Mouse (Mus musculus): Measurements from ENCODE around the gene Gabarap. TPM values are rescaled to one million over a fixed set of nuclear protein-coding genes. Genes with fewer than 3 reads are reported as not detected.
"Not testable (repeated sequence)": the region's sequence is repeated elsewhere in the genome, so short reads cannot be mapped to it uniquely, and the experiment has no call there.

Gene Gabarap
- polyA plus RNA-seq, 1 experiment from 2014 or later: 581 TPM

GRCm38 (mm10) chr11:70015677-70016076, 24.7 kb downstream of the Gabarap start:
- H3K4me1 ChIP-seq (ENCODE audit: control insufficient read depth, insufficient read depth, low read depth, low read length): peaks cover 33% of the 10 kb centered on the region

GRCm38 (mm10) chr11:70016177-70016576, 25.2 kb downstream of the Gabarap start:
- H3K4me3 ChIP-seq (ENCODE audit: low read length): not testable (repeated sequence)

More at GRCm38 (mm10) chr11:70015677-70016076, 24.7 kb downstream of the Gabarap start:
- H3K4me3 ChIP-seq (ENCODE audit: low read length): peak overlapping the region; percentile 54
- peak overlapping the region; percentile 70 for H3K4me2 ChIP-seq (ENCODE audit: low read length)
- no peak for ATAC-seq
- no peak overlapping the region for H3K9ac ChIP-seq (ENCODE audit: low read depth, low read length)
- WGBS: 62% methylated on average over 6 of the region's 6 CpGs
- H3K27me3 ChIP-seq (replicated peaks; ENCODE audit: control insufficient read depth, insufficient read depth, low read length): no peaks in the 10 kb centered on the region
- no peaks in the 10 kb centered on the region for H3K9me3 ChIP-seq (ENCODE audit: control insufficient read depth, low read length)
- no peak overlapping the region for H3K27ac ChIP-seq (ENCODE audit: low read depth, low read length)
- peaks cover 21% of the 10 kb centered on the region for H3K36me3 ChIP-seq (ENCODE audit: control insufficient read depth, insufficient read depth, low read length)

GRCm38 (mm10) chr11:70016669-70017068, 25.7 kb downstream of the Gabarap start, which contains the start of gene Dlg4:
Dlg4 (plus strand) TSS chr11:70016942.
- H3K4me1 ChIP-seq (ENCODE audit: control insufficient read depth, insufficient read depth, low read depth, low read length): peaks cover 35% of the 10 kb centered on the region

More at GRCm38 (mm10) chr11:70016177-70016576, 25.2 kb downstream of the Gabarap start:
- H3K4me2 ChIP-seq (ENCODE audit: low read length); H3K9ac ChIP-seq (ENCODE audit: low read depth, low read length); H3K27me3 ChIP-seq (replicated peaks; ENCODE audit: control insufficient read depth, insufficient read depth, low read length); H3K27ac ChIP-seq (ENCODE audit: low read depth, low read length); ATAC-seq; H3K9me3 ChIP-seq (ENCODE audit: control insufficient read depth, low read length): not testable (repeated sequence)
- Histone ChIP-seq H3K36me3 (ENCODE audit: control insufficient read depth, insufficient read depth, low read length) (peaks cover 17% of the 10 kb centered on the region), H3K4me1 (ENCODE audit: control insufficient read depth, insufficient read depth, low read depth, low read length) (peaks cover 35% of the 10 kb centered on the region)
- 77% methylated on average over 2 of the region's 2 CpGs for WGBS

GRCm38 (mm10) chr11:70017199-70017767, 26.3 kb downstream of the Gabarap start:
- no peaks in the 10 kb centered on the region for H3K27me3 ChIP-seq (replicated peaks; ENCODE audit: control insufficient read depth, insufficient read depth, low read length)
- H3K4me1 ChIP-seq (ENCODE audit: control insufficient read depth, insufficient read depth, low read depth, low read length): peaks cover 39% of the 10 kb centered on the region
- WGBS: 43% methylated on average over 7 of the region's 7 CpGs
- H3K4me3 ChIP-seq (ENCODE audit: low read length): peak overlapping the region; percentile 77; the same call in 1 of the 2 replicates
- H3K9me3 ChIP-seq (ENCODE audit: control insufficient read depth, low read length): no peaks in the 10 kb centered on the region
- H3K27ac ChIP-seq (ENCODE audit: low read depth, low read length): peak overlapping the region; percentile 96
- ATAC-seq: no peak
- peak overlapping the region; percentile 88 for H3K4me2 ChIP-seq (ENCODE audit: low read length)
- peak overlapping the region; percentile 92 for H3K9ac ChIP-seq (ENCODE audit: low read depth, low read length)
- peaks cover 10% of the 10 kb centered on the region for H3K36me3 ChIP-seq (ENCODE audit: control insufficient read depth, insufficient read depth, low read length)

More at GRCm38 (mm10) chr11:70016669-70017068, 25.7 kb downstream of the Gabarap start, which contains the start of gene Dlg4:
- Histone ChIP-seq H3K27me3 (replicated peaks; ENCODE audit: control insufficient read depth, insufficient read depth, low read length) (no peaks in the 10 kb centered on the region), H3K4me2 (ENCODE audit: low read length) (peak within 1 kb of the TSS; percentile 88), H3K9me3 (ENCODE audit: control insufficient read depth, low read length) (no peaks in the 10 kb centered on the region), H3K36me3 (ENCODE audit: control insufficient read depth, insufficient read depth, low read length) (peaks cover 15% of the 10 kb centered on the region), H3K9ac (ENCODE audit: low read depth, low read length) (peak within 1 kb of the TSS; percentile 92), H3K4me3 (ENCODE audit: low read length) (peak within 1 kb of the TSS; percentile 77), H3K27ac (ENCODE audit: low read depth, low read length) (peak within 1 kb of the TSS; percentile 96)
- ATAC-seq: no peak
- 79% methylated on average over 3 of the region's 3 CpGs for WGBS

GRCm38 (mm10) chr11:70018131-70018990, 27.4 kb downstream of the Gabarap start:
- H3K9ac ChIP-seq (ENCODE audit: low read depth, low read length): peak overlapping the region; percentile 92
- peak overlapping the region; percentile 96 for H3K27ac ChIP-seq (ENCODE audit: low read depth, low read length)
- H3K27me3 ChIP-seq (replicated peaks; ENCODE audit: control insufficient read depth, insufficient read depth, low read length): no peaks in the 10 kb centered on the region
- no peak for ATAC-seq
- H3K4me1 ChIP-seq (ENCODE audit: control insufficient read depth, insufficient read depth, low read depth, low read length): peaks cover 50% of the 10 kb centered on the region
- H3K36me3 ChIP-seq (ENCODE audit: control insufficient read depth, insufficient read depth, low read length): no peaks in the 10 kb centered on the region
- peak overlapping the region; percentile 88 for H3K4me2 ChIP-seq (ENCODE audit: low read length)
- H3K4me3 ChIP-seq (ENCODE audit: low read length): peak overlapping the region; percentile 77
- WGBS: 1% methylated on average over 25 of the region's 25 CpGs
- H3K9me3 ChIP-seq (ENCODE audit: control insufficient read depth, low read length): no peaks in the 10 kb centered on the region

- Histone ChIP-seq H3K27ac (ENCODE audit: low read depth, low read length) (peak overlapping the region; percentile 96), H3K9me3 (ENCODE audit: control insufficient read depth, low read length) (no peaks in the 10 kb centered on the region), H3K9ac (ENCODE audit: low read depth, low read length) (peak overlapping the region; percentile 92), H3K4me1 (ENCODE audit: control insufficient read depth, insufficient read depth, low read depth, low read length) (peaks cover 55% of the 10 kb centered on the region), H3K27me3 (replicated peaks; ENCODE audit: control insufficient read depth, insufficient read depth, low read length) (no peaks in the 10 kb centered on the region), H3K36me3 (ENCODE audit: control insufficient read depth, insufficient read depth, low read length) (no peaks in the 10 kb centered on the region), H3K4me2 (ENCODE audit: low read length) (peak overlapping the region; percentile 88), H3K4me3 (ENCODE audit: low read length) (peak overlapping the region; percentile 77)
- WGBS: 25% methylated on average over 2 of the region's 2 CpGs
- ATAC-seq: no peak
These were observed 28.6 kb downstream of the Gabarap start for GRCm38 (mm10) chr11:70019495-70020021.

GRCm38 (mm10) chr11:70020022-70020631, 29.2 kb downstream of the Gabarap start:
- Histone ChIP-seq H3K36me3 (ENCODE audit: control insufficient read depth, insufficient read depth, low read length) (no peaks in the 10 kb centered on the region), H3K9ac (ENCODE audit: low read depth, low read length) (peak overlapping the region; percentile 92), H3K4me1 (ENCODE audit: control insufficient read depth, insufficient read depth, low read depth, low read length) (peaks cover 57% of the 10 kb centered on the region), H3K27me3 (replicated peaks; ENCODE audit: control insufficient read depth, insufficient read depth, low read length) (no peaks in the 10 kb centered on the region), H3K27ac (ENCODE audit: low read depth, low read length) (peak overlapping the region; percentile 96), H3K4me3 (ENCODE audit: low read length) (peak overlapping the region; percentile 77), H3K4me2 (ENCODE audit: low read length) (peak overlapping the region; percentile 88), H3K9me3 (ENCODE audit: control insufficient read depth, low read length) (no peaks in the 10 kb centered on the region)
- no peak for ATAC-seq
- WGBS: 16% methylated on average over 7 of the region's 8 CpGs

GRCm38 (mm10) chr11:70020731-70021263, 29.9 kb downstream of the Gabarap start:
- Histone ChIP-seq H3K9ac (ENCODE audit: low read depth, low read length) (peak overlapping the region; percentile 92), H3K9me3 (ENCODE audit: control insufficient read depth, low read length) (no peaks in the 10 kb centered on the region), H3K4me3 (ENCODE audit: low read length) (peak overlapping the region; percentile 77), H3K4me1 (ENCODE audit: control insufficient read depth, insufficient read depth, low read depth, low read length) (peaks cover 62% of the 10 kb centered on the region), H3K4me2 (ENCODE audit: low read length) (peak overlapping the region; percentile 88), H3K27ac (ENCODE audit: low read depth, low read length) (peak overlapping the region; percentile 96), H3K36me3 (ENCODE audit: control insufficient read depth, insufficient read depth, low read length) (no peaks in the 10 kb centered on the region), H3K27me3 (replicated peaks; ENCODE audit: control insufficient read depth, insufficient read depth, low read length) (no peaks in the 10 kb centered on the region)
- under 1% methylated on average over 8 of the region's 8 CpGs for WGBS
- peak; percentile 69 for ATAC-seq
